Mouse (Mus musculus) midbrain, embryonic 11.5 days (tissue): Measurements from ENCODE around the gene Eif4e1b. TPM values are rescaled to one million over a fixed set of nuclear protein-coding genes. Genes with fewer than 3 reads are reported as not detected.
A peak's percentile ranks its signal among the peaks of the same experiment; 100 is the strongest.

ENCODE experiments used
- ATAC-seq: fragments of 200-750 bp; cut with Nextera tagmentation; 2 replicates; pipeline ENCODE4 v1.8.0; 2017; ENCODE audit warnings: moderate TSS enrichment, moderate library complexity; ENCODE audit not compliant: low FRiP score
- DNase-seq: peaks from one replicate; pipeline ENCODE4 v3.0.0; 2015; ENCODE audit warnings: low spot score; ENCODE audit errors: missing footprints
- H3K27ac ChIP-seq: fragments of 300-500 bp; sonication (generic); 2 replicates; pipeline ENCODE4 v1.5.1; 2014; ENCODE audit warnings: low read depth, low read length
- H3K27me3 ChIP-seq: fragments of 300-500 bp; sonication (generic); 2 replicates; pipeline ENCODE4 v1.6.1; 2014; ENCODE audit warnings: mild to moderate bottlenecking, low read length, moderate library complexity, mixed read lengths; ENCODE audit not compliant: control insufficient read depth, insufficient read depth
- H3K36me3 ChIP-seq: fragments of 300-500 bp; sonication (generic); 2 replicates; pipeline ENCODE4 v1.6.1; 2014; ENCODE audit warnings: mild to moderate bottlenecking, low read length, moderate library complexity, mixed read lengths; ENCODE audit not compliant: control insufficient read depth, insufficient read depth
- H3K4me1 ChIP-seq: fragments of 300-500 bp; sonication (generic); 2 replicates; pipeline ENCODE4 v1.6.1; 2014; ENCODE audit warnings: low read length; ENCODE audit not compliant: control insufficient read depth, insufficient read depth
- H3K4me2 ChIP-seq: fragments of 300-500 bp; sonication (generic); 2 replicates; pipeline ENCODE4 v1.6.1; 2014; ENCODE audit warnings: mild to moderate bottlenecking, moderate library complexity
- H3K4me3 ChIP-seq: fragments of 300-500 bp; sonication (generic); 2 replicates; pipeline ENCODE4 v1.5.1; 2014; ENCODE audit warnings: low read depth, low read length
- H3K9ac ChIP-seq: fragments of 300-500 bp; sonication (generic); 2 replicates; pipeline ENCODE4 v1.6.1; 2014; ENCODE audit warnings: low read length
- H3K9me3 ChIP-seq: fragments of 300-500 bp; sonication (generic); 2 replicates; pipeline ENCODE4 v1.6.1; 2016; ENCODE audit warnings: low read length; ENCODE audit not compliant: control insufficient read depth
- WGBS: fragments of 180-500 bp; shearing (Covaris S2); extraction: QIAGEN DNeasy Blood & Tissue Kit; methylation state at CpG from one replicate; pipeline ENCODE4 v1.1.7; 2014; 5-methylcytosine and 5-hydroxymethylcytosine counted together
- polyA plus RNA-seq: library from polyadenylated mRNA; unstranded; fragments of >200 nt; fragmentation: Nextera tagmentation; extraction: Ambion mirVana; gene quantifications from 2 replicates; pipeline ENCODE4 v1.2.1, GENCODE M21; 2014

The Eif4e1b gene
- polyA plus RNA-seq, 1 experiment from 2014 or later: not detected

DNA sequence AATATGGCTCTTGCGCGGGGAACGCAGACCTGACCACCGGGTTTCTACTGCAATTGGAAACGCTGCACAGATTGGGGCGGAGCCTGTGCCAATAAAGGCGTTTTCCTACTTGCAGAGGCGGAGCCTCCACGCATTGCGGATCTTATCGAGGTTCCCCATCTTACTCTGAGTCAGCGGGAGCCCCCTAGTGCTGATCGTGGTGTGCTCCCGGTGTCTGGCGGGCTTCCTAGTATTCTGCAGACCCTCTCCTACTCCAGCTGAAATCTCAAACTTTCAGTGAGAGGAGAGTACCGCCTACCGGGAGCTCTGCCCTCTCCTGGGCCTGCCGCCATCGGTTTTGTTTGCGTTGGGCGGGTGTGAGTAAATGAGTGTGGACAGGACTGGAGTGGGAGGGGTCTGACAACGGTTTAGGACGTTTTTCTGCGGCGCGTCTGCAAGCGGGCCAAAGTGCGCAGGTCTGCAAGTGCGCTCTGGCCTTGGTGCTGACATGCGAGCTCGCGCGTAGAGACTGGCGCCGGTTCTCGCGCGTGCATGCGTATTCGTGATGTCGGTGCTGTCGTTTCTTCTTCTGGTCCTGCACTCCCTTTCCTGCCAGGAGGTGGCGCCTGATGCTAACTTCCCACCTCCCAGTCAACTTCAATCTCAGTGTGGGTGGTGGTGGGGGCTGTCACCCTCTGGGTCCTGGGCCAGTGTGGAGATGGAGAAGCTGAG, 25.6 kb upstream of the Eif4e1b start:
- peak overlapping the region; percentile 55 for H3K9ac ChIP-seq
- H3K36me3 ChIP-seq: no peaks in the 10 kb centered on the region
- ATAC-seq: peak; percentile 85
- DNase-seq: peak; percentile 98
- H3K27ac ChIP-seq: peak overlapping the region; percentile 59
- H3K4me1 ChIP-seq: peaks cover 20% of the 10 kb centered on the region
- peak overlapping the region; percentile 85 for H3K4me2 ChIP-seq
- H3K9me3 ChIP-seq: no peaks in the 10 kb centered on the region
- H3K4me3 ChIP-seq: peak overlapping the region; percentile 35
- WGBS: under 1% methylated on average over 43 of the region's 43 CpGs
- peaks cover 5% of the 10 kb centered on the region; the same call in 1 of the 2 replicates for H3K27me3 ChIP-seq

DNA sequence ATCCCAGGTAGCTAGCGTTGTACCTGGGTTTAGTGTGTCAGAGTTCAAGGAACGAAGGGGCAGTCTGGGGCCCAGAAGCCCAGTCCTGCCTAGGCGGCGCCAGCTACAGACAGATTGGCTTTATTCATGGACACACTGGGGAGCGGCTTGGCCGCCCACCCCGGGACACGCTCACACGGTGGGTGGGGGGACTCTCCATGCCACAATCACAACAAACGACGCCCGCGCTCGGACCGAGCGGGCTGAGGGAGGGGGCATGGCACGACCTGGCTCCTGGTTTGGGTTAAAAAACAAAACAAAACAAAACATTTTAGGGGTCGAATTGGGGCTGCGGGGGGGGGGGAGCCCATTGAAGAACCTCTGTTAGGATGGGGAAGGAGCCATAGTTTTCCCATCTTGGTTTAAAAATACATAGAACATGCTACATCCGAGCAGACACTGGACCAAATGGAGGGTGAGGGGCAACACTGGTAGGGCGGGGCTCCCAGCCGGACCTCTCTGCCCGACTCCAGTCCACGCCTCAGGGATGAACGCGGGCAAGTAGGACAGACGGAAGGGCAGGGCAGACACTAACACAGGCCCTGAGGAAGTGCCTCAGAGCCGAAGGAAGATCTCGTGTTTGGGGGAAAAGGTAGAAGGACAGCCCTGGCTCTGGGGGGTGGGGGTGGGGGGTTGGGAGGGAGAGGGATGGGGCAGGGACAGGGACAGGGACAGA, 24.9 kb upstream of the Eif4e1b start:
- peak overlapping the region; percentile 35 for H3K4me3 ChIP-seq
- peak; percentile 61 for ATAC-seq
- WGBS: under 1% methylated on average over 29 of the region's 29 CpGs
- peak overlapping the region; percentile 85 for H3K4me2 ChIP-seq
- no peaks in the 10 kb centered on the region for H3K9me3 ChIP-seq
- no peaks in the 10 kb centered on the region for H3K36me3 ChIP-seq
- H3K27me3 ChIP-seq: peaks cover 8% of the 10 kb centered on the region
- peaks cover 20% of the 10 kb centered on the region for H3K4me1 ChIP-seq
- H3K9ac ChIP-seq: peak overlapping the region; percentile 55
- peak overlapping the region; percentile 15; the same call in 1 of the 2 replicates for H3K27ac ChIP-seq
- DNase-seq: peak; percentile 90

DNA sequence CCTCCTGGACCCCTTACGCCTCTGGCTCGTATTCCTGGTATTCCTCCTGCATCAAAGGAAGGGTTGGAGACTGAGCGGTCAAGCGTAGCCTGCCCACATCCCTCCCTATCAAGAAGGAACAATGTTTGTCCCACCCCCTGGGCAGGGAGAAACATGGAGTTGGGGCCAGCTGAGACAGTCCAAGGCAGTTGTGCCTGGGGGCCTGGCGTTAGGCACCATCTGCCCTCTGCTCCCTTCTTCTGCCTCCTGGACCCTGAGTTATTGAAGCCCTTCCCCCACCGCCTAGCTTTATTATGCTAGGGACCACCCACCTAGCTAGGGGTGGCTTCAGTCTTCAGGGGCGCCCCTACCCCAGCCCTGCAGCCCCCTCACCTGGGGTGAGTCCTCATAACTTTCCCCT, 24.3 kb upstream of the Eif4e1b start:
- H3K36me3 ChIP-seq: no peaks in the 10 kb centered on the region

DNA sequence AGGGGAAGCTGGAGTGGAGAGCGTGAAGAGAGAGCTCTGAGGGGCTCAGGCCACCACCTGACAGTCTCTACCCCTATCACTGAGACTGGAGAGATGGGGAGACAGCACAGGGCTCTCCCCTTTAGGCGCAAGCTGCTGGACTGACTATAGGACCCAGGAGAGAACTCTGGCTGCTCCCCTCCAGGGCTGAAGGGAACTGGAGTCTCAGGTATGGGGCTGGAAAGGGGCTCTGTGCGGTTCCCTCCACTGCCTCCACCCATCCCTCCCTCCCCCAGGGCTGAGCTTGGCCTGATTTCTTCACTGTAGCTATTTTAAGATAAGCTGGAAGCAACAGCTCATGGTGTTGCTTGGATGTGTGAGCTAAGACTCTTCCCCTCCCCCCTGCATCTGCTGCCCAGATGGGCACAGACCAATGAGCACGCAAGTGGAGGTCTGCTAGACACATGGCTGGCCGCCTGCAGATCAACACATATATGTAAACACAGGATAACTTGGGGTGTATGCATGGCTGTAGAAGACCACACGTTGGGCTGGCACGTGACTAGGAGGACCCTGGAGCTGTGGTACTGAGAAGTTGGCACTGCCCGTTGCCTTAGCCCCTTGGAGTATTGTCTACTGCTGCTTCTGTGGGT, 23.5 kb upstream of the Eif4e1b start:
- peaks cover 21% of the 10 kb centered on the region for H3K27me3 ChIP-seq
- no peak for ATAC-seq

More for the DNA sequence above, 24.3 kb upstream of the Eif4e1b start:
- no peak overlapping the region for H3K4me3 ChIP-seq
- WGBS: 9% methylated on average over 7 of the region's 7 CpGs
- DNase-seq (peak; percentile 88), ATAC-seq (peak; percentile 31; the same call in 1 of the 2 replicates)
- no peak overlapping the region for H3K27ac ChIP-seq
- H3K9ac ChIP-seq: peak overlapping the region; percentile 55
- peak overlapping the region; percentile 85 for H3K4me2 ChIP-seq
- H3K27me3 ChIP-seq: peaks cover 14% of the 10 kb centered on the region
- no peaks in the 10 kb centered on the region for H3K9me3 ChIP-seq
- H3K4me1 ChIP-seq: peaks cover 16% of the 10 kb centered on the region

DNA sequence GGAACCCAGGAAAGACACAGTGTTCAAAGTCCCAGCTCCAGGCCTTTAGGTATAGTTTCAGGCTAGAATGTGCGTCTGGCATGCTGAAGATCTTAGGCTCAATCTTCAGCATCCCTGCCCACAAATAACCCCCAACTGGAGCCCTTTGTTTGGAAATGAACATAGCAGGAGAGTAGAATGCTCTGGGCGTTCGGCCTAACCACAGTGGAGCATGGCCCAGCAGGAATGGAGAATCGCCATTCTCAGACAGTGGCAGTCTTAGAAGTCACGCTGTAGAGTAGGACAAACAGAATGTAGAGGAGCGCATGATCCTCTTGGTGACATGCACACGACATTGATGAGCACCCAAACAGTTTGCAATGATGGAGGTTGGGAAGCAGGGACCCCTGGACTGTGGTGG, 22.9 kb upstream of the Eif4e1b start:
- Histone ChIP-seq H3K27me3 (peaks cover 27% of the 10 kb centered on the region), H3K36me3 (no peaks in the 10 kb centered on the region), H3K9ac (no peak overlapping the region), H3K9me3 (no peaks in the 10 kb centered on the region), H3K4me3 (no peak overlapping the region), H3K27ac (no peak overlapping the region), H3K4me2 (no peak overlapping the region), H3K4me1 (peaks cover 23% of the 10 kb centered on the region)
- WGBS: 84% methylated on average over 7 of the region's 7 CpGs
- DNase-seq: peak; percentile 59
- no peak for ATAC-seq

More for the DNA sequence above, 23.5 kb upstream of the Eif4e1b start:
- peak; percentile 81 for DNase-seq
- no peak overlapping the region for H3K4me2 ChIP-seq
- H3K9me3 ChIP-seq: no peaks in the 10 kb centered on the region
- no peaks in the 10 kb centered on the region for H3K36me3 ChIP-seq
- no peak overlapping the region for H3K9ac ChIP-seq
- WGBS: 72% methylated on average over 8 of the region's 8 CpGs
- H3K27ac ChIP-seq: no peak overlapping the region
- H3K4me1 ChIP-seq: peaks cover 20% of the 10 kb centered on the region
- H3K4me3 ChIP-seq: no peak overlapping the region

DNA sequence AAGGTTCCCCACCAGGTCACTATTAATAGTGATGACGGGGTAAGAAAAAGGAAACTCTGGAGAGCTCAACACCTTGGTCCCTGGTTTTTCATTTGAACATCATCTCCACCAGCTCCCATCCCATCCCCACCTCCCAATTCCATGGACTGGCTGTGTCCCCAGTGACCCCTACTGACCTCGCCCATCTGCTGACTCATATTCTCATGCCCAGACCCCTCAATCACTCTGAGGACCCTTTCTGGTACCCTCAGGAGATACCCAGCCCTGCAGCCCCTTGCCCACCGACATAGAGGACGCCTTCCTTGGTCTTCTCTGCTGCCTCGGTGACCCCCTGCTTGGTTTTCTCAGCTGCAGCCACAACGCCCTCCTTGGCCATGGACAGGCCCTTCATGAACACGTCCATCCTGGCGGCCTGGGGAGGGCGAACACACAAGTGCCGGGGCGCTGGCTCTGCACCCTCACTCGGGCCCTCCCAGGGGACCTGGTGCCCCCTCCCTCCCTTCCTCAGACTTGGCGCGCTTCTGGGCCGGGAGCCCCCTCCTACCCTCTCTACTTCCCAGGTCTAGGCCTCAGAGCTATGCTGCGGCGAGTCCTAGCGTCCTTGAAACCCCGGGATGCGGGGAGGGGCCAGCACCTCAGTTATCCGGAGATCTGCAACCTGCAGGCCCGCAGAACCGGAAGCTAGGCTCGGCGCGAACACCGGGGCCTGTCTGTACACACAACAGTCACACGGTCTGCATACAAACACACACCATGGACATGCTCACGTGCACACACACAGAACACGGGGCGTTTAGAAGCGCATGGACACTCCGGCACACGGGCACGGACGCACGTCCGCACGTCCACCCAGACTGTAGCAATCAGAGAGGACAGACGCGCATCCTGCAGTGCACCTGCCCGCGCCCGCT, 18.3 kb upstream of the Eif4e1b start:
- Histone ChIP-seq H3K27me3 (peaks cover 34% of the 10 kb centered on the region), H3K9ac (peak overlapping the region; percentile 9), H3K36me3 (no peaks in the 10 kb centered on the region), H3K27ac (no peak overlapping the region), H3K9me3 (no peaks in the 10 kb centered on the region), H3K4me2 (peak overlapping the region; percentile 76), H3K4me1 (peaks cover 14% of the 10 kb centered on the region), H3K4me3 (peak overlapping the region; percentile 36)
- DNase-seq (peak; percentile 83), ATAC-seq (peak; percentile 42)
- WGBS: 5% methylated on average over 44 of the region's 44 CpGs

DNA sequence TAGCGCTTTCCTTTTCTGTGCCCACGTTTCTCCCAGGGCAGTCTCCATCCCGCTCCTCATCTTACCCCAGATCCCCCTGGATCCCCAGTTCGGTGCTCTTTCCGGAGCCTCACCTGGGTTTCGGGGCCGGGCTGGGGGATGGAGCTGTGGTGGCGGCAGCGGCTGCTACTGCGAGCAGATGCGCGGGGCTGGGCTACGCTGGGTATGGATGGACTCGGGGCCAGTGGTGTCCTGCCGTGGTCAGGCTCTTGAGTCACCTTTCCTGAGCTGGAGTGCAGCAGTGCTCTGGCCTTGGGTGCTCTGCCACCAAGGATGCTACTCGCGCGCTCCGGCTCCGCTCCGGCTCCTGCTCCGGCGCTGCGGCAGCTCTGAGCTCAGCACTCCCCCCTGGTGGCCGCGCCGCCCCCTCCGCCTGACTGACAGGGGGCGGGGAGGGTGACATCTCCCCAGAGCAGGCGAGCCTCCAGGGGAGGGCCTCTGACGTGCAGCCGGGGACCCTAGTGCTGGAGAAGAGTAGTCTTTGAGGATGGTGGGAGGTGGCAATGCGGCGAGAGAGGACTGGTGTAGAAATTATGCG, 17.5 kb upstream of the Eif4e1b start, which contains the start of gene Sncb:
Sncb (minus strand) TSS at position 404 of the 577 bp plus-strand sequence.
- Histone ChIP-seq H3K4me1 (peaks cover 14% of the 10 kb centered on the region), H3K36me3 (no peaks in the 10 kb centered on the region), H3K4me3 (peak within 1 kb of the TSS; percentile 36), H3K27ac (no peak within 1 kb of the TSS), H3K9ac (peak within 1 kb of the TSS; percentile 9), H3K9me3 (no peaks in the 10 kb centered on the region), H3K27me3 (peaks cover 32% of the 10 kb centered on the region), H3K4me2 (peak within 1 kb of the TSS; percentile 76)
- ATAC-seq (peak; percentile 83), DNase-seq (peak; percentile 95)
- WGBS: 1% methylated on average over 35 of the region's 35 CpGs

DNA sequence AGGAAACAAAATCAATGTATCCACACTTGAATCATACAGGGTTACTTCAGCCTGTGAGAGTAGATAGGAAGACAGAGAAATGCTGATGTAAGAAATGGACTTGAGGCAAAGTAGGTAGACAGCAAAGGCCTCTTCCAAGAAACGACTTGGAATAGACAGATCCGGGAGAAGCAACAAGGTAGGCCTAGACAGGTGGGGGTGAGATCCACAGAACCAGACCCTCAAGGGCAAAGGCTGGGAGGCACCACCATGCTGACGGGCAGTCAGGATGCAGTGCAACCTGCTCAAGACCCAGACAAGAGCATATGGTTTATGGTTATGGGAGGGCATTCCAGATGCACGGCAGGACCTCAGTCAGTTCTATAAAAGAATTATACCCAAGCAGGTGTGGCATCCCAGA, 16.8 kb upstream of the Eif4e1b start:
- DNase-seq: peak; percentile 57
- WGBS: 81% methylated on average over 4 of the region's 4 CpGs
- Histone ChIP-seq H3K27ac (no peak overlapping the region), H3K4me2 (peak overlapping the region; percentile 76; the same call in 1 of the 2 replicates), H3K9ac (no peak overlapping the region), H3K9me3 (no peaks in the 10 kb centered on the region), H3K27me3 (peaks cover 32% of the 10 kb centered on the region), H3K4me1 (peaks cover 14% of the 10 kb centered on the region), H3K4me3 (no peak overlapping the region), H3K36me3 (no peaks in the 10 kb centered on the region)
- ATAC-seq: no peak
